Mouse (Mus musculus): Measurements from ENCODE around the gene Enpep.

DNA sequence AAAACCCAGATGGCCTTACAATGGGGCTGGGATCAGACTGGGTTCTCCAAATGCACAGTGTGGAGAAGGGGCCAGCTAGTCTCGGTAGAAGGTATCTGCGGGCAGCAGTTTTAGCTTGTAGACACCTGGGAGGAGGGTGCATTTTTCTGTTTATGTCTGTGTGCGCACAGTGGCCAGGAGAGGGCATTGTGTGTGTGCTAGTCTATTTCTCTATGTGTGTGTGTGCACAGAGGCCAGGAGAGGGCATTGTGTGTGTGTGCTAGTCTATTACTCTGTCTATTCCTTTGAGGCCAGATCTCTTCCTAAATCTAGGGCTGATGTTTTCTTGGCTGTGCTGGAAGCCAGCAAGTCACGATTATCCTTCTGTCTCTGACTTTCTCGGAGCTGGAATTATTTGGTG is 74.0 kb downstream of the Enpep start:
- TF ChIP-seq CTCF (IDR thresholded peaks at IDR 0.05; ENCODE audit: control insufficient read depth, insufficient read depth, insufficient read length) (no peak), MAX (IDR thresholded peaks at IDR 0.05) (no peak), USF1 (IDR thresholded peaks at IDR 0.05; ENCODE audit: low read depth) (no peak), FOSL1 (IDR thresholded peaks at IDR 0.05; ENCODE audit: insufficient read depth, low read length, poor library complexity, severe bottlenecking) (no peak), MYOD1 (IDR thresholded peaks at IDR 0.05; ENCODE audit: control insufficient read depth, insufficient read length, low read depth) (no peak), MYOG (IDR thresholded peaks at IDR 0.05; ENCODE audit: control insufficient read depth, extremely low read depth, insufficient read length) (no peak), CEBPB (IDR thresholded peaks at IDR 0.05; ENCODE audit: low read depth) (no peak)
